Mouse (Mus musculus): ENCODE data around the gene B020031M17Rik.
A peak's percentile ranks its signal among the peaks of the same experiment; 100 is the strongest.
"Not testable (repeated sequence)": the region's sequence is repeated elsewhere in the genome, so short reads cannot be mapped to it uniquely, and the experiment has no call there.

B020031M17Rik gene

DNA sequence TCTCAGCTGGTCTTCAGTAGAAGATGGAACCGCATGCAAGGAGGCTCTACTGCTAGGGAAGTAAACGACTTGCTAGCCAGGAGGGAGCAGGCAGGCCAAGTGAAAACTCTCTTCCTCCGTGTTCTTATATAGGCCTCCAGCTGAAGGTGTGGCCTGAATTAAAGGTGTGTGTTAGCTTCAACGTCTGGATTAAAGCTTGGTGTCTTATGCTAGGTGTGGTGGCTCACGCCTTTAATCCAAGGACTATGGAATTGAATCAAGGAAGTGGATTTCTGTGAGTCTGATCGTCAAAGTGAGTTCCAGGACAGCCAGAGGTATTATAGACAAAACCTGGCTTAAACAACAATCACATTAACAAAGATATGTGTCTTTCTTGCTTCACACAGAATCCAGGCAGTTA, at the start of gene B020031M17Rik:
Gene B020031M17Rik (minus strand): TSS at position 101 of the 400 bp plus-strand sequence.
- not testable (repeated sequence) for DNase-seq

DNA sequence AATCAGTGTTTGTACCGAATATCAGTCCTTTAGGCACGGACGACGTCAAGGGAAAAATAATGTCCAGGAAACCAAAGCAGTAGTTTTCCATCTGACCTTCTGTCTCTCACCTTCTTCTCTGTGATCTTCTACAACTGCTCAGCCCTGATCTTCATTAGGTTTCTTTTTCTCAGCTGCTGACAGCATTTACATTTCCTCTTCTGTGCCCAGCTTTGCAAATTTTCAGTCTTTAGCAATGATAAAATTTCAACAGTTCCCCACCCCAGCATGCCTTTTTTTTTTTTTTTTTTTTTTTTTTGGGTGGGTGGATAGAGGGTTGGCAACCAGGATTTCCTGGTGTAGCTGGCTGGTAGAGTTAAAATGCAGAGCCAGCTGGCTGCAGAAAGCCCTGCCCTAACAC, 48.6 kb upstream of the B020031M17Rik start:
- DNase-seq = not testable (repeated sequence)

DNA sequence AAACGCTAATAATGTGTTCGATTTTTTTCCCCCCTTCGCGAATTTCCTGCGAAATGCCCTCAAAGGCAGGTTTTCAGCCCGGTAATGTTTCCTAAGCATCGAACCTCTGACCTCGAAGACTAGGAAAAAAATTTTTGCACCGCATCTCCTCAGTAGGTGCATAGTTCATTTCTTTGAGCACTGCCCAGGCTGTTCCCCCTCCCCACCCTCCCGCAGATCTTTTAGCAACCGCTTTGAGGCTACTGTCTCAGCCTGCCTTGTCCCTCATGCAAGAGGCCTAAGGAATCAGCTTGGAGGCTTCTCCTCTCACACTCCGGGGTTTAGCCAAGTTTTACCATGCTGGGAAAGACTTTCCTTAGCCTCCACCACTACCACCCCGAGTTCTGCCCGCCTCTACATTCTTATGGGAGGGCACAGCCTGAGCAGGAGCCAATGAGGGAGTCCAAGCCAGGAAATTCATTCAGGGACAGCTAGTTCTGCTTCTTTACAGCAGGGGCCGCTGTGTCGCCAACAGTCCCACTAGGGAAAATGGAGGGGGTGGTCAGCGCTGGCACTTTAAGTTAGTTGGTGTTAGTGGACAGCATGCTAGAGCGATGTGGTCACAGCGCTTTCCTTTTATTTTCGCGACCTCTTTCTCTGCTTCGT, 48.0 kb upstream of the B020031M17Rik start:
- not testable (repeated sequence) for DNase-seq

- DNase-seq = not testable (repeated sequence)
These were observed 41.4 kb upstream of the B020031M17Rik start for GRCm38 (mm10) chr13:119991917-119992496.

DNA sequence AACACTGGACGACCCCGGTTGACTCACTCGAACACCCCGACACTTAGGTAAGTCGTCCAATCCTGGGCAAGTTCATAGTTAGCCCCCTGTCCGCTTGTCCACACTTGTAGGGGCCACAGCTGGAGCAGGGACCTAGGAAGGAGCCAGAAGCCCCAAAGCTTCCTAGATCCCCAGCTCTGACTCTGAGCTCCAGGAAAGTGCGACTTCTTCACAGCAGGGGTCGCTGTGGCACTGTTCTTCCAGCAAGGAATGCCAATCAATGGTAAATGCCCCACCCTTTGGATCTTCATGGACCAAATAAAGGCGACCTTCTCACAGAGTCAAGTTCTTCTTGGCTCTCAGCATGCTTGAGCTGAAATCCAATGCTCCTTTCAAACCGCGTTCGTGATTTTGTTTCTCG, 40.7 kb upstream of the B020031M17Rik start:
- not testable (repeated sequence) for DNase-seq

GRCm38 (mm10) chr13:119969163-119969562, 18.6 kb upstream of the B020031M17Rik start:
- not testable (repeated sequence) for DNase-seq

DNA sequence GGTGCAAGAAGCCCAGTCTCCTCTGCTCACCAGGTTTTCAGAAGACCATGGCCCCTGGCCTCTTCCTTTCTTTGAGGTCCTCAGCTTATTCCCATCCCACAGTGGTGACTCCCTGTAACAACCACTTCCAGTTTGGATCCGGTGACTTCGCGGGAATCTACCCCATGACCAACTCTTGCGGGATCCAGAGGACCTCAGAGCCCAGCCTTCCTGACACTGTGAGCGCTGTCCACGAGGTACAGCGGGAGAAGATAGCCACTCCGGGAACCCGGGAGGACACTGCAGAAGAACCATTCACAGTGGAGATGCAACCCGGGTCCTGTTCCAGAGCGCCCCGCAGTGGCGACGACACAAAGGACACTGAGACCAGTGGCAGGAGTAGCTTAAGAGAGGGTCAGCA, 17.6 kb upstream of the B020031M17Rik start:
- DNase-seq = not testable (repeated sequence)

DNA sequence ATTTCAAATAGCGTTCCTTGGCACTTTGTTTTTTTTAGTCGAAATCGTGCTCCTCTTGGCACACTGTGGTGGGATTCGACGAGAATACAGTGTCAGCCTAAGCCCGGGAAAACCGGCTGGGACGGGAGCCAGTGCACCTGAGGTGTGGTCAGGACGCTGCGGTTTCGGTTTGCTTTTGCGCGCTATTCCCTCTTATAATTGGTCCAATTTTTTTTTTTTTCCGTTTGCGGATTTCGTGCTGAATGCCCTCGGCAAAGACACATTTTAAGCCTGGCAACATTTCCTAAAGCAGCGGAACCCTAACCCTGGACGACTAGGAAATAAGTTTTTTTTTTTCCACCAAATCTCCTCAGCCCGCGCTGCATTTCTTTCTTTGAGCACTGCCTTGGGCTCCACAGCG, 15.4 kb upstream of the B020031M17Rik start:
- peak; percentile 10 to 35 for DNase-seq

DNA sequence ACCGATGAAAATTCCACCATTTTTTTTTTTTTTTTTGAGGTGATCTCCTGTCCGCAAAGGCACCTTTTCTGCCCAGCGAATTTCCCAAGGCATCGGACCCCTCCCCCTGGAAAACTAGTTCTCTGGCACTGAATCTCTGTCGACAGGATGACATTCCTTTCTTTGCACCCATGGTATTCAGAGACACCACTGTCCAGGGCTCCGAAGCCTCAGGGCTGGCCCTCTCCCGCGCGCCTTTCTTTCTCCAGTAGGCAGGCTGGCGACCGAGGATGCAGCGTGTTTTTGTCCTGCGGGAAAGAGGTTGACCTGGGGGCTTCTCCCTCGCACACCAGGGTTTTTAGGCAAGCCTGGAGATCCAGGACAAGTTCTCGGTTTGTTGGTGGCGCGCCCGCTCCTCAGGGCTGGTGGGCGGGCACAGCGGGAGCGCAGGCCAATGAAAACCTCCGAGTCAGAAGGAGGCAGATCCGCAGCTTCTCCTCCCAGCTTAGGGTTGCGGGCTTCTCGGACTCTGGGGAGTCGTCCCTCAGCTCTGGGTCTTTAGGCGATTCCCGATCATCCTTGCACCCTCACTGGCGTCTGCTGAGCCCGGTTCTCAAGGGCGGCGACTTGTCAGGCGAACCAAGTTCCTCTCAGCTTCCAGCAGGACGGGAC, 14.8 kb upstream of the B020031M17Rik start:
- DNase-seq = peak in 1 of 2 experiments; percentile 4

GRCm38 (mm10) chr13:119962856-119963255, 12.2 kb upstream of the B020031M17Rik start:
- DNase-seq = not testable (repeated sequence)

DNA sequence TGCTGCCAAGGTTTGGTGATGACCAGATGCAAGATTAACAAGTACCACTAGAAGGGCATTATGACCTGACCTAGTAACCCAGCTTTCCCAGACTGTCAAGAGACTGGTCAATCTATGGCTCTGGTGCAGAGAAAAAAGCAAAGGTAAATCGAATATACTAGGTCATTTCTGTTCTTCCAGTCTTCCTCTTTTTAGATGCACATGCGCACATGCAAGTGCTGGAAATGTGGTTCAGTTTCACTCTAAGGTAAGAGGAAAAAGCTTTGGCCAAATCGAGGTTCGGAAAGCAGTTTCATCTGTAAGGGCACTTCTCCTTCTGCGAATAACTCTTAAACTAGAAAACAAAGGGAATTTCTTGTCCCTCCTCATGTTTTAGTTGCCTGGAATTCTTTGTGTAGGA, 5.0 kb upstream of the B020031M17Rik start:
- DNase-seq = not testable (repeated sequence)

DNA sequence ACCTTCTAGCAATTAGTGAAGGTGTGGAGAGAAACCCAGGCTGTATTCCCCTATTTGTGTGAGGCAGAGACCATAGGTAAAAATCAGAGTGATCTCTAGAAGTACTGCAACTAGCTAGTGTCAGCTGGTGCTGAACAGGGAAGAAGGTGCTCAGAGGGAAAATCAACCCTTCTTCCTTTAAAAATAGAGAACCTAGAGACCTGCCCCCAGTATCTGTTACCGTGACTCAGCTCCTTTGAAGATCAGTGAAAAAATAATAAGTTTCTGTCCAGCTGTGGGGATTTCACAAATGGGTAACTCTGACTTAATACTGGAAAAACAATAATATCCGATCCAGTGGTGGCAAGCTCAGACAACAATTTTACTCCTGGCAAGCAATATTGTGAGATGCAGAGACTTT, 4.5 kb upstream of the B020031M17Rik start:
- not testable (repeated sequence) for DNase-seq

DNA sequence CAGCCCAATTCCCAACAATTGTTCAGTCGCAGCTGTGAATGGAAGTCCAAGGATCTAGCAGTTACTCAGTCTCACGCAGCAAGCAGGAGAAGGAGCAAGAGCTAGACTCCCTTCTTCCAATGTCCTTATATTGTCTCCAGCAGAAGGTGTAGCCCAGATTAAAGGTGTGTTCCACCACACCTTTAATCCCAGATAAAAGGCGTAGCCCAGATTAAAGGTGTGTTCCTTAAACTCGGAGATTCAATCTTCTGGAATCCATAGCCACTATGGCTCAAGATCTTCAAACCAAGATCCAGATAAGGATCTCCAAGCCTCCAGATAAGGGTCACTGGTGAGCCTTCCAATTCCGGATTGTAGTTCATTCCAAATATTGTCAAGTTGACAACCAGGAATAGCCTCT, 21.4 kb downstream of the B020031M17Rik start, which contains the start of gene Gm21761:
Gene Gm21761 (minus strand): TSS at position 101 of the 400 bp plus-strand sequence.
- DNase-seq = not testable (repeated sequence)

DNA sequence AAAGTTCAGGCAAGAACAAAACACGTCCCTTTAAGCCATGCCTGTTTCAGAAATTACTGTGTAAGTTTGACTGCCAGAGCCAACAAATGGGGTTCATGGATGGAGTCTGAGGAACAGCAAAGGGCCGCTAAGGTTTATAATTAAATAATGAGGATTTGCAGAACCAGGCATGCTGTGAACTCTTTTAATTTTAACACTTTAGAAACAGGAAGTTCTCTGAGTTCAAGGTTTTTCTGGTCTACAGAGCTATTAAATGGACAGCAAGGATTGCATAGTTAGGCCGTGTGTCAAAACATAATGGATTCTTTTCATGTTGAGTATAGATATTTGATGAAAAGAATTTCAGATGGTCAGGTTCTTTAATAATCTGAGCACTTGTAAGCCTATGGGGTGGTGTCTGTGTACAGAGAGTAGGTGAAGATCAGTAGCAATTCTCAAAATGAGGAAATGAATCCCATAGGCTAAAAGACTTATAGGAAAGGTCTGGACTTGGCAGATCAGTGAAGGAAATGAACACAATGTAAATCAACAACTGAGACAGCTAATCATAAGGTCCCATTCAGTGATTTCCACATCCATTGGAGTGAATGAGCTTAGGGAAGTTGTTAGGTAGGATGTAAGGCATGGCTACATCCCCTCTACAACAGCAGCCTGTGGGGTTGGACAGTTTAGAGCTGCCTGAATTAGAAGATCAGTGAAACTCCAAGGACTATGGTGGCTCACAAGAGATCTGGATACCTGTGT, 25.8 kb downstream of the B020031M17Rik start:
- not testable (repeated sequence) for DNase-seq

- DNase-seq = peak; percentile 6 to 12
These were observed 33.5 kb downstream of the B020031M17Rik start for GRCm38 (mm10) chr13:119916966-119917722.

GRCm38 (mm10) chr13:119916449-119916848, 34.2 kb downstream of the B020031M17Rik start:
- peak in 1 of 2 experiments; percentile 15 for DNase-seq
